Mouse (Mus musculus): ENCODE measurements around the gene Adap2.

The Adap2 gene

GRCm38 (mm10) chr11:80199773-80200172 lies 45.9 kb downstream of the Adap2 start:
- DNase-seq: no peak

- DNase-seq: peak; percentile 32
Observed at GRCm38 (mm10) chr11:80200326-80200725, 46.4 kb downstream of the Adap2 start.

- no peak for DNase-seq
Observed at GRCm38 (mm10) chr11:80202296-80202695, 48.4 kb downstream of the Adap2 start.

GRCm38 (mm10) chr11:80204037-80204436 lies 50.1 kb downstream of the Adap2 start:
- DNase-seq: no peak

- DNase-seq: no peak
Observed at GRCm38 (mm10) chr11:80204941-80205340, 51.0 kb downstream of the Adap2 start.

GRCm38 (mm10) chr11:80208465-80208859 lies 54.6 kb downstream of the Adap2 start:
- no peak for DNase-seq

GRCm38 (mm10) chr11:80208860-80209800 lies 55.2 kb downstream of the Adap2 start, which contains the start of gene Rhot1:
Rhot1 (plus strand) TSS chr11:80209019.
- DNase-seq: peak; percentile 96

- peak; percentile 30 for DNase-seq
Observed at GRCm38 (mm10) chr11:80210321-80210720, 56.4 kb downstream of the Adap2 start.

- DNase-seq: no peak
Observed at GRCm38 (mm10) chr11:80212282-80212681, 58.4 kb downstream of the Adap2 start.

- no peak for DNase-seq
Observed at GRCm38 (mm10) chr11:80215291-80215690, 61.4 kb downstream of the Adap2 start.

GRCm38 (mm10) chr11:80218657-80219293 lies 64.9 kb downstream of the Adap2 start:
- DNase-seq: no peak
